Mouse (Mus musculus) hindbrain, embryonic 12.5 days (tissue): ENCODE results near the gene Cask. TPM values are rescaled to one million over a fixed set of nuclear protein-coding genes. Genes with fewer than 3 reads are reported as not detected.
"Not testable (repeated sequence)": the region's sequence is repeated elsewhere in the genome, so short reads cannot be mapped to it uniquely, and the experiment has no call there.

ENCODE experiments used
- ATAC-seq: fragments of 200-750 bp; cut with Nextera tagmentation; 2 replicates; pipeline ENCODE4 v1.8.0; 2017; ENCODE audit warnings: moderate TSS enrichment; ENCODE audit not compliant: low FRiP score
- H3K27ac ChIP-seq: fragments of 300-500 bp; sonication (generic); 2 replicates; pipeline ENCODE4 v1.5.1; 2016; ENCODE audit warnings: mild to moderate bottlenecking
- H3K27me3 ChIP-seq: fragments of 300-500 bp; sonication (generic); 2 replicates; pipeline ENCODE4 v1.6.1; 2016; ENCODE audit warnings: mild to moderate bottlenecking
- H3K36me3 ChIP-seq: fragments of 300-500 bp; sonication (generic); 2 replicates; pipeline ENCODE4 v1.6.1; 2016; ENCODE audit warnings: mild to moderate bottlenecking
- H3K4me1 ChIP-seq: fragments of 300-500 bp; sonication (generic); 2 replicates; pipeline ENCODE4 v1.6.1; 2016
- H3K4me2 ChIP-seq: fragments of 300-500 bp; sonication (generic); replicated peaks from 2 replicates; pipeline ENCODE4 v1.6.1; 2016; ENCODE audit warnings: mild to moderate bottlenecking
- H3K4me3 ChIP-seq: fragments of 300-500 bp; sonication (generic); 2 replicates; pipeline ENCODE4 v1.5.1; 2016; ENCODE audit warnings: mild to moderate bottlenecking
- H3K9ac ChIP-seq: fragments of 300-500 bp; sonication (generic); 2 replicates; pipeline ENCODE4 v1.6.1; 2016; ENCODE audit warnings: mild to moderate bottlenecking, moderate library complexity
- H3K9me3 ChIP-seq: fragments of 300-500 bp; sonication (generic); replicated peaks from 2 replicates; pipeline ENCODE4 v1.6.1; 2016; ENCODE audit warnings: mild to moderate bottlenecking
- WGBS: fragments of 180-500 bp; shearing (Covaris S2); methylation state at CpG from one replicate; pipeline ENCODE4 v1.1.7; 2016; 5-methylcytosine and 5-hydroxymethylcytosine counted together
- polyA plus RNA-seq: library from polyadenylated mRNA; unstranded; fragments of >200 nt; fragmentation: Nextera tagmentation; extraction: Ambion mirVana; gene quantifications from 2 replicates; pipeline ENCODE4 v1.2.1, GENCODE M21; 2016

Gene Cask
- polyA plus RNA-seq, 1 experiment from 2014 or later: 25.9 TPM

- H3K27me3 ChIP-seq: no peaks in the 10 kb centered on the region
- H3K27ac ChIP-seq: no peak overlapping the region
- H3K36me3 ChIP-seq: no peaks in the 10 kb centered on the region
- H3K4me3 ChIP-seq: no peak overlapping the region
- no peak overlapping the region for H3K9ac ChIP-seq
- no peak for ATAC-seq
- 75% methylated on average over 2 of the region's 2 CpGs for WGBS
- no peaks in the 10 kb centered on the region for H3K9me3 ChIP-seq
- H3K4me2 ChIP-seq: no peak overlapping the region
- no peaks in the 10 kb centered on the region for H3K4me1 ChIP-seq
Measured at GRCm38 (mm10) chrX:13798754-13799153, 52.4 kb downstream of the Cask start.

GRCm38 (mm10) chrX:13765672-13766071, 85.5 kb downstream of the Cask start:
- Histone ChIP-seq H3K27me3 (no peaks in the 10 kb centered on the region), H3K36me3 (no peaks in the 10 kb centered on the region), H3K4me3 (no peak overlapping the region), H3K9me3 (no peaks in the 10 kb centered on the region), H3K9ac (no peak overlapping the region), H3K4me2 (no peak overlapping the region), H3K4me1 (no peaks in the 10 kb centered on the region), H3K27ac (no peak overlapping the region)
- ATAC-seq: no peak
- WGBS: 90% methylated on average over 1 of the region's 1 CpGs

- Histone ChIP-seq H3K27ac (no peak overlapping the region), H3K4me2 (no peak overlapping the region), H3K36me3 (no peaks in the 10 kb centered on the region), H3K27me3 (no peaks in the 10 kb centered on the region), H3K9me3 (no peaks in the 10 kb centered on the region), H3K4me3 (no peak overlapping the region), H3K4me1 (no peaks in the 10 kb centered on the region), H3K9ac (no peak overlapping the region)
- WGBS: 87% methylated on average over 1 of the region's 1 CpGs
- ATAC-seq: no peak
Measured at GRCm38 (mm10) chrX:13765024-13765423, 86.1 kb downstream of the Cask start.

- no peak overlapping the region for H3K9ac ChIP-seq
- WGBS: 27% methylated on average over 3 of the region's 3 CpGs
- no peaks in the 10 kb centered on the region for H3K4me1 ChIP-seq
- no peak overlapping the region for H3K4me3 ChIP-seq
- no peak overlapping the region for H3K4me2 ChIP-seq
- no peaks in the 10 kb centered on the region for H3K27me3 ChIP-seq
- no peaks in the 10 kb centered on the region for H3K36me3 ChIP-seq
- H3K9me3 ChIP-seq: no peaks in the 10 kb centered on the region
- no peak for ATAC-seq
- H3K27ac ChIP-seq: no peak overlapping the region
Measured at GRCm38 (mm10) chrX:13757279-13758005, 93.7 kb downstream of the Cask start.

GRCm38 (mm10) chrX:13741110-13741509, 110.1 kb downstream of the Cask start:
- 71% methylated on average over 2 of the region's 2 CpGs for WGBS

GRCm38 (mm10) chrX:13730785-13731184, 120.4 kb downstream of the Cask start:
- H3K9me3 ChIP-seq, ATAC-seq, H3K4me3 ChIP-seq, H3K27ac ChIP-seq, H3K27me3 ChIP-seq, H3K9ac ChIP-seq, H3K36me3 ChIP-seq, H3K4me1 ChIP-seq, H3K4me2 ChIP-seq: not testable (repeated sequence)

More at GRCm38 (mm10) chrX:13741110-13741509, 110.1 kb downstream of the Cask start:
- Histone ChIP-seq H3K27ac (no peak overlapping the region), H3K9me3 (no peaks in the 10 kb centered on the region; the same call in 1 of the 2 replicates), H3K4me2 (no peak overlapping the region), H3K27me3 (no peaks in the 10 kb centered on the region), H3K4me3 (no peak overlapping the region), H3K4me1 (no peaks in the 10 kb centered on the region), H3K9ac (no peak overlapping the region), H3K36me3 (no peaks in the 10 kb centered on the region)
- ATAC-seq: no peak

- H3K36me3 ChIP-seq: no peaks in the 10 kb centered on the region
- no peak overlapping the region for H3K4me2 ChIP-seq
- no peak overlapping the region for H3K27ac ChIP-seq
- H3K27me3 ChIP-seq: no peaks in the 10 kb centered on the region
- no peaks in the 10 kb centered on the region for H3K4me1 ChIP-seq
- no peaks in the 10 kb centered on the region for H3K9me3 ChIP-seq
- WGBS: 86% methylated on average over 1 of the region's 1 CpGs
- no peak overlapping the region for H3K9ac ChIP-seq
- no peak overlapping the region for H3K4me3 ChIP-seq
- no peak for ATAC-seq
Measured at GRCm38 (mm10) chrX:13729835-13730480, 121.2 kb downstream of the Cask start.

GRCm38 (mm10) chrX:13725573-13726403, 125.4 kb downstream of the Cask start:
- Histone ChIP-seq H3K36me3 (no peaks in the 10 kb centered on the region), H3K4me2 (no peak overlapping the region)

GRCm38 (mm10) chrX:13720296-13720829, 130.8 kb downstream of the Cask start:
- ATAC-seq: no peak
- 78% methylated on average over 7 of the region's 7 CpGs for WGBS
- no peak overlapping the region for H3K4me3 ChIP-seq
- no peak overlapping the region for H3K27ac ChIP-seq
- H3K9ac ChIP-seq: no peak overlapping the region
- H3K36me3 ChIP-seq: no peaks in the 10 kb centered on the region
- H3K4me1 ChIP-seq: no peaks in the 10 kb centered on the region
- H3K27me3 ChIP-seq: no peaks in the 10 kb centered on the region; the same call in 1 of the 2 replicates
- no peaks in the 10 kb centered on the region for H3K9me3 ChIP-seq
- no peak overlapping the region for H3K4me2 ChIP-seq

More at GRCm38 (mm10) chrX:13725573-13726403, 125.4 kb downstream of the Cask start:
- Histone ChIP-seq H3K9ac (no peak overlapping the region), H3K4me3 (no peak overlapping the region), H3K27ac (no peak overlapping the region), H3K9me3 (no peaks in the 10 kb centered on the region), H3K27me3 (no peaks in the 10 kb centered on the region), H3K4me1 (no peaks in the 10 kb centered on the region)
- ATAC-seq: no peak
- 57% methylated on average over 8 of the region's 8 CpGs for WGBS

GRCm38 (mm10) chrX:13718283-13718682, 132.9 kb downstream of the Cask start:
- WGBS: 41% methylated on average over 1 of the region's 1 CpGs
- no peaks in the 10 kb centered on the region for H3K4me1 ChIP-seq
- no peaks in the 10 kb centered on the region for H3K36me3 ChIP-seq
- no peak for ATAC-seq
- no peaks in the 10 kb centered on the region; the same call in 1 of the 2 replicates for H3K27me3 ChIP-seq
- H3K9ac ChIP-seq: no peak overlapping the region
- H3K27ac ChIP-seq: no peak overlapping the region
- no peak overlapping the region for H3K4me3 ChIP-seq
- no peaks in the 10 kb centered on the region for H3K9me3 ChIP-seq
- H3K4me2 ChIP-seq: no peak overlapping the region

GRCm38 (mm10) chrX:13716796-13717569, 134.2 kb downstream of the Cask start:
- H3K4me1 ChIP-seq: no peaks in the 10 kb centered on the region
- no peaks in the 10 kb centered on the region; the same call in 1 of the 2 replicates for H3K27me3 ChIP-seq
- no peak overlapping the region for H3K9ac ChIP-seq
- no peak overlapping the region for H3K27ac ChIP-seq
- H3K4me2 ChIP-seq: no peak overlapping the region
- H3K36me3 ChIP-seq: no peaks in the 10 kb centered on the region
- no peak for ATAC-seq
- H3K9me3 ChIP-seq: no peaks in the 10 kb centered on the region
- no peak overlapping the region for H3K4me3 ChIP-seq
- WGBS: 75% methylated on average over 4 of the region's 4 CpGs
